Mouse (Mus musculus) MEL (cell line): ENCODE measurements around the gene Pde4b.

Experiments used
- CTCF ChIP-seq, 3 experiments: IDR thresholded peaks in 2 of 3; conservative IDR thresholded peaks in 1 of 3; 2 replicates each; pipeline ENCODE4 v1.5.1; 2011 to 2012; ENCODE audit warnings: low read length in 3 of 3, low read depth in 2 of 3, mild to moderate bottlenecking in 2 of 3, improper control_type of control experiment in 1 of 3, inconsistent platforms in 1 of 3, mixed read lengths in 1 of 3, moderate library complexity in 1 of 3; ENCODE audit not compliant: control insufficient read depth in 1 of 3, insufficient read depth in 1 of 3, poor library complexity in 1 of 3, severe bottlenecking in 1 of 3
- GATA1 ChIP-seq: IDR thresholded peaks from 2 replicates; pipeline ENCODE4 v1.6.1; 2011; ENCODE audit warnings: low read depth, low read length, improper control_type of control experiment
- MAFK ChIP-seq: IDR thresholded peaks from 2 replicates; pipeline ENCODE4 v1.6.1; 2011; ENCODE audit warnings: low read depth, mild to moderate bottlenecking, low read length, improper control_type of control experiment, borderline replicate concordance
- ZNF384 ChIP-seq: IDR thresholded peaks from 2 replicates; pipeline ENCODE4 v1.6.1; 2012; ENCODE audit warnings: low read depth, mild to moderate bottlenecking, inconsistent platforms, low read length, improper control_type of control experiment

DNA sequence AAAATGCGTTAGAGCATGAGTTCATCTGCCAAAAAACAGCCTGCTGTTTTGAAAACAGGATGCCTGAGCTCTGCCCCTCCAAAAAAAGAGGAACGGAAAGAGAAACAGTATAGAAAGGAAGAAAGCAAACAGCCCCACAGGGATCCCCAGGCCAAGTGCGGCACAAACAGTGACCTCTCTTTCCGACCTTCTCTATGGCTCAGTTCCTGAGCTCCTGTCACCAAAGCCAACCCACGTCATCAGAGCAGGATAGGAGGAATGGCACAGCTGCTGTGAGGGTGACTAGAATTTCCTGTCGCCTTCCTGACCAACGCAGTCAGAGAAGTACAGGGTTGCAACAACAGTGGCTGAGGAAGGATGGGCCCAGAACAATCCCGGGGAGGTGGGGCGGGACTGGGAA lies 486.9 kb downstream of the Pde4b start:
- TF ChIP-seq MAFK (no peak), CTCF (IDR thresholded peaks at IDR 0.05 in 2 of 3, conservative IDR thresholded peaks at IDR 0.05 in 1 of 3; ENCODE audit: control insufficient read depth in 1 of 3, insufficient read depth in 1 of 3, low read depth in 2 of 3, low read length in 3 of 3, poor library complexity in 1 of 3, severe bottlenecking in 1 of 3) (no peak), GATA1 (no peak), ZNF384 (no peak)
